Mouse (Mus musculus): ENCODE measurements around the gene Vtn.
"Not testable (repeated sequence)": the region's sequence is repeated elsewhere in the genome, so short reads cannot be mapped to it uniquely, and the experiment has no call there.

DNA sequence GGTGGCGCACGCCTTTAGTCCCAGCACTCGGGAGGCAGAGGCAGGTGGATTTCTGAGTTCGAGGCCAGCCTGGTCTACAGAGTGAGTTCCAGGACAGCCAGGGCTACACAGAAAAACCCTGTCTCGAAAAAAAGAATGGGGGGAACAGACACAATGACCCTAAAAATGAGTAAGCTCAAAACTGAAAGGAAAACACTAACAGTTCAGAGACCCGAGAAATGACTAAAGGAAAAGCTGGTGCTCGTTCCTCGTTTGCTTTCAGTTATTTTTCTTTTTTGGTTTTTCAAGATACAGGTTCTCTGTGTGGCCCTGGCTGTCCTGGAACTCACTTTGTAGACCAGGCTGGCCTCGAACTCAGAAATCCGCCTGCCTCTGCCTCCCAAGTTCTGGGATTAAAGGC lies 32.6 kb downstream of the Vtn start:
- not testable (repeated sequence) for TF ChIP-seq CTCF (IDR thresholded peaks at IDR 0.05; ENCODE audit: low read depth, low read length); TAL1 (conservative IDR thresholded peaks at IDR 0.05; ENCODE audit: low read depth, low read length)

All from G1E (cell line).